Mouse (Mus musculus): ENCODE data around the gene Tmem121b. TPM values are rescaled to one million over a fixed set of nuclear protein-coding genes. Genes with fewer than 3 reads are reported as not detected.
A peak's percentile ranks its signal among the peaks of the same experiment; 100 is the strongest.

The Tmem121b gene
- polyA plus RNA-seq, 1 experiment from 2014 or later, result 0.41 TPM

- ATAC-seq (replicated peaks; ENCODE audit: insufficient number of reproducible peaks, low FRiP score, low TSS enrichment, low read depth) (no peak), DNase-seq (ENCODE audit: low spot score) (no peak)
- no peak overlapping the region for H3K4me3 ChIP-seq (ENCODE audit: low read depth, low read length)
- H3K36me3 ChIP-seq (replicated peaks; ENCODE audit: control insufficient read depth, insufficient read depth, low read depth, low read length), result no peaks in the 10 kb centered on the region
- H3K27ac ChIP-seq (replicated peaks; ENCODE audit: low read depth, low read length), result no peak overlapping the region
- H3K4me2 ChIP-seq (ENCODE audit: low read depth, low read length), result no peak overlapping the region
- H3K9me3 ChIP-seq (replicated peaks; ENCODE audit: control insufficient read depth, low read length), result no peaks in the 10 kb centered on the region
- no peaks in the 10 kb centered on the region for H3K27me3 ChIP-seq (ENCODE audit: control insufficient read depth, insufficient read depth, low read length)
- no peaks in the 10 kb centered on the region; the same call in 1 of the 2 replicates for H3K4me1 ChIP-seq (ENCODE audit: control insufficient read depth, insufficient read depth, low read length)
- H3K9ac ChIP-seq (replicated peaks; ENCODE audit: low read length), result no peak overlapping the region
Measured at GRCm38 (mm10) chr6:120469770-120470169, 23.8 kb downstream of the Tmem121b start.

GRCm38 (mm10) chr6:120469268-120469667 is 24.3 kb downstream of the Tmem121b start:
- no peaks in the 10 kb centered on the region for H3K27me3 ChIP-seq (ENCODE audit: control insufficient read depth, insufficient read depth, low read length)
- no peaks in the 10 kb centered on the region for H3K9me3 ChIP-seq (replicated peaks; ENCODE audit: control insufficient read depth, low read length)
- DNase-seq (ENCODE audit: low spot score), result no peak
- no peaks in the 10 kb centered on the region; the same call in 1 of the 2 replicates for H3K4me1 ChIP-seq (ENCODE audit: control insufficient read depth, insufficient read depth, low read length)
- H3K4me2 ChIP-seq (ENCODE audit: low read depth, low read length), result no peak overlapping the region
- no peaks in the 10 kb centered on the region for H3K36me3 ChIP-seq (replicated peaks; ENCODE audit: control insufficient read depth, insufficient read depth, low read depth, low read length)
- H3K4me3 ChIP-seq (ENCODE audit: low read depth, low read length), result no peak overlapping the region
- no peak overlapping the region for H3K9ac ChIP-seq (replicated peaks; ENCODE audit: low read length)
- WGBS, result 64% methylated on average over 3 of the region's 3 CpGs
- H3K27ac ChIP-seq (replicated peaks; ENCODE audit: low read depth, low read length), result no peak overlapping the region
- ATAC-seq (replicated peaks; ENCODE audit: insufficient number of reproducible peaks, low FRiP score, low TSS enrichment, low read depth), result no peak

- H3K4me1 ChIP-seq (ENCODE audit: control insufficient read depth, insufficient read depth, low read length), result peaks cover 4% of the 10 kb centered on the region; the same call in 1 of the 2 replicates
- H3K9ac ChIP-seq (replicated peaks; ENCODE audit: low read length), result no peak overlapping the region
- 91% methylated on average over 4 of the region's 4 CpGs for WGBS
- no peak for DNase-seq (ENCODE audit: low spot score)
- H3K9me3 ChIP-seq (replicated peaks; ENCODE audit: control insufficient read depth, low read length), result no peaks in the 10 kb centered on the region
- H3K36me3 ChIP-seq (replicated peaks; ENCODE audit: control insufficient read depth, insufficient read depth, low read depth, low read length), result no peaks in the 10 kb centered on the region
- ATAC-seq (replicated peaks; ENCODE audit: insufficient number of reproducible peaks, low FRiP score, low TSS enrichment, low read depth), result no peak
- H3K4me2 ChIP-seq (ENCODE audit: low read depth, low read length), result no peak overlapping the region
- no peak overlapping the region for H3K27ac ChIP-seq (replicated peaks; ENCODE audit: low read depth, low read length)
- peaks cover 9% of the 10 kb centered on the region for H3K27me3 ChIP-seq (ENCODE audit: control insufficient read depth, insufficient read depth, low read length)
- no peak overlapping the region for H3K4me3 ChIP-seq (ENCODE audit: low read depth, low read length)
Measured at GRCm38 (mm10) chr6:120468259-120468658, 25.3 kb downstream of the Tmem121b start.

- H3K27me3 ChIP-seq (ENCODE audit: control insufficient read depth, insufficient read depth, low read length), result peaks cover 18% of the 10 kb centered on the region
- no peak overlapping the region for H3K4me2 ChIP-seq (ENCODE audit: low read depth, low read length)
- no peaks in the 10 kb centered on the region for H3K9me3 ChIP-seq (replicated peaks; ENCODE audit: control insufficient read depth, low read length)
- H3K36me3 ChIP-seq (replicated peaks; ENCODE audit: control insufficient read depth, insufficient read depth, low read depth, low read length), result no peaks in the 10 kb centered on the region
- no peak overlapping the region for H3K4me3 ChIP-seq (ENCODE audit: low read depth, low read length)
- no peak overlapping the region for H3K27ac ChIP-seq (replicated peaks; ENCODE audit: low read depth, low read length)
- no peak overlapping the region for H3K9ac ChIP-seq (replicated peaks; ENCODE audit: low read length)
- no peak for DNase-seq (ENCODE audit: low spot score)
- H3K4me1 ChIP-seq (ENCODE audit: control insufficient read depth, insufficient read depth, low read length), result peaks cover 4% of the 10 kb centered on the region; the same call in 1 of the 2 replicates
- WGBS, result 76% methylated on average over 10 of the region's 10 CpGs
- no peak for ATAC-seq (replicated peaks; ENCODE audit: insufficient number of reproducible peaks, low FRiP score, low TSS enrichment, low read depth)
Measured at GRCm38 (mm10) chr6:120466609-120467329, 26.8 kb downstream of the Tmem121b start.

- H3K4me2 ChIP-seq (ENCODE audit: low read depth, low read length), result no peak overlapping the region
- DNase-seq (ENCODE audit: low spot score) (no peak), ATAC-seq (replicated peaks; ENCODE audit: insufficient number of reproducible peaks, low FRiP score, low TSS enrichment, low read depth) (no peak)
- no peak overlapping the region for H3K9ac ChIP-seq (replicated peaks; ENCODE audit: low read length)
- WGBS, result 57% methylated on average over 4 of the region's 4 CpGs
- no peak overlapping the region for H3K27ac ChIP-seq (replicated peaks; ENCODE audit: low read depth, low read length)
- H3K27me3 ChIP-seq (ENCODE audit: control insufficient read depth, insufficient read depth, low read length), result peaks cover 26% of the 10 kb centered on the region
- H3K36me3 ChIP-seq (replicated peaks; ENCODE audit: control insufficient read depth, insufficient read depth, low read depth, low read length), result no peaks in the 10 kb centered on the region
- 0 out of 2 replicates have a peak, but pooled peaks cover 4% of the 10 kb centered on the region for H3K4me1 ChIP-seq (ENCODE audit: control insufficient read depth, insufficient read depth, low read length)
- H3K9me3 ChIP-seq (replicated peaks; ENCODE audit: control insufficient read depth, low read length), result no peaks in the 10 kb centered on the region
- no peak overlapping the region for H3K4me3 ChIP-seq (ENCODE audit: low read depth, low read length)
Measured at GRCm38 (mm10) chr6:120465393-120465792, 28.2 kb downstream of the Tmem121b start.

- no peak for DNase-seq (ENCODE audit: low spot score)
- Histone ChIP-seq H3K27ac (replicated peaks; ENCODE audit: low read depth, low read length) (no peak overlapping the region), H3K9ac (replicated peaks; ENCODE audit: low read length) (no peak overlapping the region), H3K27me3 (ENCODE audit: control insufficient read depth, insufficient read depth, low read length) (peaks cover 26% of the 10 kb centered on the region), H3K4me2 (ENCODE audit: low read depth, low read length) (no peak overlapping the region), H3K4me3 (ENCODE audit: low read depth, low read length) (no peak overlapping the region; the same call in 1 of the 2 replicates), H3K4me1 (ENCODE audit: control insufficient read depth, insufficient read depth, low read length) (0 out of 2 replicates have a peak, but pooled peaks cover 4% of the 10 kb centered on the region), H3K9me3 (replicated peaks; ENCODE audit: control insufficient read depth, low read length) (no peaks in the 10 kb centered on the region), H3K36me3 (replicated peaks; ENCODE audit: control insufficient read depth, insufficient read depth, low read depth, low read length) (no peaks in the 10 kb centered on the region)
- 53% methylated on average over 9 of the region's 9 CpGs for WGBS
- ATAC-seq (replicated peaks; ENCODE audit: insufficient number of reproducible peaks, low FRiP score, low TSS enrichment, low read depth), result no peak
Measured at GRCm38 (mm10) chr6:120464406-120464939, 29.1 kb downstream of the Tmem121b start.

- H3K4me2 ChIP-seq (ENCODE audit: low read depth, low read length), result peak overlapping the region; percentile 74
- DNase-seq (ENCODE audit: low spot score), result no peak
- peaks cover 26% of the 10 kb centered on the region for H3K27me3 ChIP-seq (ENCODE audit: control insufficient read depth, insufficient read depth, low read length)
- no peaks in the 10 kb centered on the region for H3K36me3 ChIP-seq (replicated peaks; ENCODE audit: control insufficient read depth, insufficient read depth, low read depth, low read length)
- H3K4me3 ChIP-seq (ENCODE audit: low read depth, low read length), result peak overlapping the region; percentile 53
- H3K27ac ChIP-seq (replicated peaks; ENCODE audit: low read depth, low read length), result no peak overlapping the region
- H3K9ac ChIP-seq (replicated peaks; ENCODE audit: low read length), result no peak overlapping the region
- no peaks in the 10 kb centered on the region for H3K9me3 ChIP-seq (replicated peaks; ENCODE audit: control insufficient read depth, low read length)
- no peak for ATAC-seq (replicated peaks; ENCODE audit: insufficient number of reproducible peaks, low FRiP score, low TSS enrichment, low read depth)
- 4% methylated on average over 11 of the region's 11 CpGs for WGBS
- 0 out of 2 replicates have a peak, but pooled peaks cover 4% of the 10 kb centered on the region for H3K4me1 ChIP-seq (ENCODE audit: control insufficient read depth, insufficient read depth, low read length)
Measured at GRCm38 (mm10) chr6:120463884-120464283, 29.7 kb downstream of the Tmem121b start.
